Mouse (Mus musculus): ENCODE measurements around the gene Fam129b. TPM values are rescaled to one million over a fixed set of nuclear protein-coding genes. Genes with fewer than 3 reads are reported as not detected.

Fam129b gene
- total and polyA plus RNA-seq, 2 experiments: 6.5 to 10.5 TPM

DNA sequence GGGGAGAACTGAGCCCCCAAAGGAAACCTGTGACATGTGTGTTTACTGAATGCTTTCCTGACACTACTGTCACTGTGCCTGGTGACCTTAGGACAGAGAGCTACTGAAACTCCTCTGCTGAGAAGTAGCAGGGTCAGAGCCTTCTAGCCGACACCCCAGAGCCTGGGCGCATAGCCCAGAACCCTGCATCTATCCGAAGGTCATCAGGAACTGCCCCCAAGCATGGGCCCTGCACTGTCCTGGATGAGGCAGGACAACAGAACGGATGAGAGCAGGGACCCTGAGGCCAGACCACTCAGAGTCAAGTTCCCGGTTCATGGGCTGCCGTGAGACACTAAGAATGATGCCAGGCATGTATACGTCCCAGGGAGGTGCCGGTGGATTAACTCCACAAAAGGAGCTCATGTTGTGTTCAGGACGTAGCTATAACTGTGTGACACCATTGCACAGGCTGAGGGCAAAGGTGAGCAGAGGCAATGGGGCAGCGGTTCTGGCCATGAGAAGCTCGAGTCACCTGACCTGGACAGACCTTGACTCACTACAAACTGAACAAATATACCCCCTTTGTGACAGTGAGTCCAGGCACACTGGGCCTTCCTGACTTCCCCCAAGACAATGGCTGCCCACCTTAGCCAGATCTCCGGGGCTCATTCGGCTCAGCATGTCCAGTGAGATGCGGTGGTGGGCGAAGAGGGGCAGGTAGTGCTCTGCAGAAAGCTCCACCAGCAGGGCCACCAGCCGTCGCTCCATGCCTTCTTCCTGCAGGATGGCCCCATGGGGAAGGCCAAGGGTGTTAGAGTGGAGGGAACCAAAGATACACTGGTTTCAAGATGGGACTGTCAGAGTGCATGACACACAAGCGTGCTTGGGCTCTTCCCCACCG, 53.3 kb downstream of the Fam129b start:
- no peak for TF ChIP-seq CTCF (IDR thresholded peaks at IDR 0.05; ENCODE audit: low read depth, low read length)
- H3K36me3 ChIP-seq (ENCODE audit: control insufficient read depth, insufficient read depth, low read length): no peaks in the 10 kb centered on the region
- peaks cover 15% of the 10 kb centered on the region; the same call in 1 of the 2 replicates for H3K4me1 ChIP-seq (ENCODE audit: control insufficient read depth, insufficient read depth, low read length)
- 53% methylated on average over 19 of the region's 19 CpGs for WGBS
- peak overlapping the region; percentile 21 for H3K9ac ChIP-seq (ENCODE audit: low read depth, low read length)
- peak overlapping the region; percentile 79 for H3K27ac ChIP-seq (replicated peaks; ENCODE audit: insufficient read depth, low read depth, low read length)
- no peaks in the 10 kb centered on the region for H3K27me3 ChIP-seq (ENCODE audit: control insufficient read depth, insufficient read depth, low read length)
- DNase-seq (ENCODE audit: extremely low read depth, low read depth, low spot score): peak; percentile 88
- no peak overlapping the region for H3K4me3 ChIP-seq (ENCODE audit: insufficient read depth, low read depth, low read length)
- no peaks in the 10 kb centered on the region for H3K79me2 ChIP-seq (ENCODE audit: control insufficient read depth, insufficient read depth, low read length)

DNA sequence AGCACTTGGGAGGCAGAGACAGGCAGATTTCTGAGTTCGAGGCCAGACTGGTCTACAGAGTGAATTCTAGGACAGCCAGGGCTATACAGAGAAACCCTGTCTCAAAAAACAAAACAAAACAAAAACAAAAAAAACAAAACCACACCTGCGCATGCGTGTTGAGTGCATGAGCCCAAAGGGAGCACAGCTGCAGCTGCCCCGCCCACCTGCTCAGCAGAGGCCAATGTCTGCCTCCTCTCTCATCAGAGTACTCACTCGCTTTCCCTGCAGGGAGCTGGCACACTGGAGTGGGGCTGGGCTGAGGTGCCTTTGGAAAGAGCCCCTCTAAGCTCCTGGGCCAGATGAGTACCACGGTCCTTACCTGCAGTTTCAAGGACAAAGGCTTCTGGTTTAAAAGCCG, 55.8 kb downstream of the Fam129b start:
- 91% methylated on average over 7 of the region's 7 CpGs for WGBS
- Histone ChIP-seq H3K36me3 (ENCODE audit: control insufficient read depth, insufficient read depth, low read length) (peaks cover 2% of the 10 kb centered on the region), H3K4me3 (ENCODE audit: insufficient read depth, low read depth, low read length) (no peak overlapping the region), H3K27me3 (ENCODE audit: control insufficient read depth, insufficient read depth, low read length) (no peaks in the 10 kb centered on the region), H3K9ac (ENCODE audit: low read depth, low read length) (no peak overlapping the region), H3K27ac (replicated peaks; ENCODE audit: insufficient read depth, low read depth, low read length) (no peak overlapping the region), H3K4me1 (ENCODE audit: control insufficient read depth, insufficient read depth, low read length) (peaks cover 15% of the 10 kb centered on the region; the same call in 1 of the 2 replicates), H3K79me2 (ENCODE audit: control insufficient read depth, insufficient read depth, low read length) (no peaks in the 10 kb centered on the region)
- no peak for DNase-seq (ENCODE audit: extremely low read depth, low read depth, low spot score)
- no peak for TF ChIP-seq CTCF (IDR thresholded peaks at IDR 0.05; ENCODE audit: low read depth, low read length)
- TF ChIP-seq POLR2A (IDR thresholded peaks at IDR 0.05; ENCODE audit: extremely low read depth, insufficient read depth, low read length): no peak

DNA sequence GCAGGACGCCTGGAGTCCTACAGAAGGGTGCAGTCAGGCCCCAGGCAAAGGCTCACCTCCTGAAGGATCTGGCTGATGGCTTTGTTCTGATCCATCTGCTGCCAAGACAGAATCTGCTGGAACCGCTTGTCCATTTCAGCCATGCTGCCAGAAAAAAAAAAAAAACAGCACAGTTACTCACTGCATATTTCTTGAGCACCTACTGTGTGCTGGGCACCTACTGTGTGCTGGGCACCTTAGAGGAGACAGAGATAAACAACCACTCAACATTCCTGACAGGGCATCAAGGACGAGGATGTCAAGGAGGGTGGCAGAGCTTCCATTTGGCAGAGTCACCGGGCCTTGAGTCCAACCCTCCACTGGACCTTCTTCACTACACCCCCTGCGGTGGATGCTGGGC, 62.8 kb downstream of the Fam129b start:
- Histone ChIP-seq H3K36me3 (ENCODE audit: control insufficient read depth, insufficient read depth, low read length) (peaks cover 5% of the 10 kb centered on the region), H3K27ac (replicated peaks; ENCODE audit: insufficient read depth, low read depth, low read length) (no peak overlapping the region), H3K9ac (ENCODE audit: low read depth, low read length) (no peak overlapping the region), H3K4me3 (ENCODE audit: insufficient read depth, low read depth, low read length) (no peak overlapping the region), H3K79me2 (ENCODE audit: control insufficient read depth, insufficient read depth, low read length) (no peaks in the 10 kb centered on the region), H3K4me1 (ENCODE audit: control insufficient read depth, insufficient read depth, low read length) (no peaks in the 10 kb centered on the region), H3K27me3 (ENCODE audit: control insufficient read depth, insufficient read depth, low read length) (no peaks in the 10 kb centered on the region)
- DNase-seq (ENCODE audit: extremely low read depth, low read depth, low spot score): no peak
- WGBS: 96% methylated on average over 5 of the region's 5 CpGs
- TF ChIP-seq CTCF (IDR thresholded peaks at IDR 0.05; ENCODE audit: low read depth, low read length) (no peak), POLR2A (IDR thresholded peaks at IDR 0.05; ENCODE audit: extremely low read depth, insufficient read depth, low read length) (no peak)

DNA sequence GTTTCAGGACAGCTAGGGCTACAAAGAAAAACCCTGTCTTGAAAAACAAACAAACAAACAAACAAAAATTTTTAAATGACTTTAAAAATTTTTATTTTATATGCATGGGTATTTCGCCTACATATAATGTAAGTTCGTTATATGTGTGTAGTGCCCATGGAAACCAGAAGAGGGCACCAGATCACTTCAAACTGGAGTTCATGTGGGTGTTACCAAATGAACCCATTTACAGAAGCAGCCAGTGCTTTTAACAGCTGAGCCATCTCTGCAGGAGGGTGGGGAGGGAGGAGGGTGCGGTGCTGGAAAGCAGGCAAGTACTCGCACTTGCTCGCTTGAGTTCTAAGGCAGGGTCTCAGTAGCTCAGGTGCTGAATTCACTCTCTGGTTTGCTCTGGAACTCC, 63.5 kb downstream of the Fam129b start:
- peak; percentile 55 for DNase-seq (ENCODE audit: extremely low read depth, low read depth, low spot score)
- Histone ChIP-seq H3K36me3 (ENCODE audit: control insufficient read depth, insufficient read depth, low read length) (peaks cover 7% of the 10 kb centered on the region), H3K79me2 (ENCODE audit: control insufficient read depth, insufficient read depth, low read length) (no peaks in the 10 kb centered on the region), H3K27me3 (ENCODE audit: control insufficient read depth, insufficient read depth, low read length) (no peaks in the 10 kb centered on the region), H3K4me3 (ENCODE audit: insufficient read depth, low read depth, low read length) (no peak overlapping the region), H3K27ac (replicated peaks; ENCODE audit: insufficient read depth, low read depth, low read length) (no peak overlapping the region), H3K4me1 (ENCODE audit: control insufficient read depth, insufficient read depth, low read length) (no peaks in the 10 kb centered on the region), H3K9ac (ENCODE audit: low read depth, low read length) (no peak overlapping the region)
- 93% methylated on average over 5 of the region's 5 CpGs for WGBS
- TF ChIP-seq POLR2A (IDR thresholded peaks at IDR 0.05; ENCODE audit: extremely low read depth, insufficient read depth, low read length): no peak
- TF ChIP-seq CTCF (IDR thresholded peaks at IDR 0.05; ENCODE audit: low read depth, low read length): peak; percentile 17; the same call in 1 of the 2 replicates

DNA sequence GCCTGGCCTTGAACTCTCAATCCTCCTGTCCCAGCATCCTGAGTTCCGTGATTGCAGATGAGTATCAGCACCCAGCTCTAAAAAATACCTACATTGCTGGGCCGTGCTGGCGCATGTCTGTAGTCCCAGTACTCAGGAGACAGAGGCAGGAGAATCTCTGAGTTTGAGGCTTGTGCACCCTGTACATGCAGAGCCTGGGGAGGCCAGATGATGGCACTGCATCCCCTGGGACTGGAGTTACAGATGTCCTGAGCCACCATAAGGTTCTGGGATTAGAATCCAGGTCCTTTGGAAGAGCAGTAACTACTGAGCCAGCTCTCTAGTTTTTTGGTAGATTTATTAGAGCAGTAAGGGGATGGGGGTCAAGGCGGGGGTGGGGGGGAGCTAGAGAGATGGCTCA, 64.6 kb downstream of the Fam129b start:
- H3K79me2 ChIP-seq (ENCODE audit: control insufficient read depth, insufficient read depth, low read length): no peaks in the 10 kb centered on the region
- 97% methylated on average over 4 of the region's 4 CpGs for WGBS
- H3K36me3 ChIP-seq (ENCODE audit: control insufficient read depth, insufficient read depth, low read length): peaks cover 9% of the 10 kb centered on the region; the same call in 1 of the 2 replicates
- TF ChIP-seq POLR2A (IDR thresholded peaks at IDR 0.05; ENCODE audit: extremely low read depth, insufficient read depth, low read length) (no peak), CTCF (IDR thresholded peaks at IDR 0.05; ENCODE audit: low read depth, low read length) (peak; percentile 27; the same call in 1 of the 2 replicates)
- DNase-seq (ENCODE audit: extremely low read depth, low read depth, low spot score): no peak
- H3K4me1 ChIP-seq (ENCODE audit: control insufficient read depth, insufficient read depth, low read length): no peaks in the 10 kb centered on the region
- H3K9ac ChIP-seq (ENCODE audit: low read depth, low read length): no peak overlapping the region
- no peaks in the 10 kb centered on the region for H3K27me3 ChIP-seq (ENCODE audit: control insufficient read depth, insufficient read depth, low read length)
- no peak overlapping the region for H3K4me3 ChIP-seq (ENCODE audit: insufficient read depth, low read depth, low read length)
- no peak overlapping the region for H3K27ac ChIP-seq (replicated peaks; ENCODE audit: insufficient read depth, low read depth, low read length)

DNA sequence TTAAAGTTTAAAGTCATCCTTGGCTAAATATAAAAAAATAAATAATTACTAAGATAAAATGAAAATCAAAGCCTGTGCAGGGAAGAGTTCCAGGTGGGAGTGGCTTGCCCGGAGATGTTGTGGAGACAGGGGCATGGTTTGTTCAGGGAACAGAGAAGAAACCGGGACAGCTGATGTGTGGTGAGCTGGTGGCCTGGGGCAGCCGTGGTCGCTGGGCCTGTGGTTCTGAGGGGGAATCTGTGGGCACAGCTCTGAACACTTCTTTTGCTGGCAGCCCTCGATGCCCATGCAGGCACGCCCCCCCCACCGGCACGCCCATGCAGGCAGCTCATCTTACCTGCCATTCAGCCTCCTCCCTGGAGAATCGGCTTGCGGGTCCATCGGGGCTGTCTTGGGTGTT, 71.5 kb downstream of the Fam129b start:
- 94% methylated on average over 11 of the region's 11 CpGs for WGBS
- Histone ChIP-seq H3K36me3 (ENCODE audit: control insufficient read depth, insufficient read depth, low read length) (peaks cover 8% of the 10 kb centered on the region; the same call in 1 of the 2 replicates), H3K4me3 (ENCODE audit: insufficient read depth, low read depth, low read length) (no peak overlapping the region), H3K9ac (ENCODE audit: low read depth, low read length) (no peak overlapping the region), H3K27me3 (ENCODE audit: control insufficient read depth, insufficient read depth, low read length) (no peaks in the 10 kb centered on the region), H3K4me1 (ENCODE audit: control insufficient read depth, insufficient read depth, low read length) (no peaks in the 10 kb centered on the region), H3K27ac (replicated peaks; ENCODE audit: insufficient read depth, low read depth, low read length) (no peak overlapping the region), H3K79me2 (ENCODE audit: control insufficient read depth, insufficient read depth, low read length) (no peaks in the 10 kb centered on the region)
- no peak for DNase-seq (ENCODE audit: extremely low read depth, low read depth, low spot score)
- TF ChIP-seq CTCF (IDR thresholded peaks at IDR 0.05; ENCODE audit: low read depth, low read length) (no peak), POLR2A (IDR thresholded peaks at IDR 0.05; ENCODE audit: extremely low read depth, insufficient read depth, low read length) (no peak)
